Mouse (Mus musculus) liver, embryonic 16.5 days (tissue): ENCODE data around the gene Fndc9. TPM values are rescaled to one million over a fixed set of nuclear protein-coding genes. Genes with fewer than 3 reads are reported as not detected.

Experiments used
- ATAC-seq: fragments of 200-750 bp; cut with Nextera tagmentation; 2 replicates; pipeline ENCODE4 v1.8.0; 2017; ENCODE audit warnings: low read depth, mild to moderate bottlenecking, moderate number of reproducible peaks, moderate library complexity
- H3K27ac ChIP-seq: fragments of 300-500 bp; sonication (generic); 2 replicates; pipeline ENCODE4 v1.5.1; 2014; ENCODE audit warnings: mild to moderate bottlenecking, low read length
- H3K27me3 ChIP-seq: fragments of 300-500 bp; sonication (generic); 2 replicates; pipeline ENCODE4 v1.6.1; 2014; ENCODE audit warnings: low read depth, low read length, mixed read lengths; ENCODE audit not compliant: control insufficient read depth, insufficient read depth
- H3K36me3 ChIP-seq: fragments of 300-500 bp; sonication (generic); 2 replicates; pipeline ENCODE4 v1.6.1; 2014; ENCODE audit warnings: mild to moderate bottlenecking; ENCODE audit not compliant: control insufficient read depth, insufficient read depth
- H3K4me1 ChIP-seq: fragments of 300-500 bp; sonication (generic); 2 replicates; pipeline ENCODE4 v1.6.1; 2014; ENCODE audit warnings: low read depth, low read length, mixed read lengths; ENCODE audit not compliant: control insufficient read depth
- H3K4me2 ChIP-seq: fragments of 300-500 bp; sonication (generic); 2 replicates; pipeline ENCODE4 v1.6.1; 2014; ENCODE audit warnings: low read depth, low read length, mixed read lengths
- H3K4me3 ChIP-seq: fragments of 300-500 bp; sonication (generic); 2 replicates; pipeline ENCODE4 v1.5.1; 2014; ENCODE audit warnings: low read depth, mild to moderate bottlenecking, low read length
- H3K9ac ChIP-seq: fragments of 300-500 bp; sonication (generic); 2 replicates; pipeline ENCODE4 v1.6.1; 2014; ENCODE audit warnings: low read depth, low read length
- H3K9me3 ChIP-seq: fragments of 300-500 bp; sonication (generic); replicated peaks from 2 replicates; pipeline ENCODE4 v1.6.1; 2016; ENCODE audit warnings: low read length; ENCODE audit not compliant: control insufficient read depth
- WGBS: fragments of 180-500 bp; shearing (Covaris S2); extraction: QIAGEN DNeasy Blood & Tissue Kit; methylation state at CpG from one replicate; pipeline ENCODE4 v1.1.7; 2014; ENCODE audit not compliant: insufficient replicate concordance; 5-methylcytosine and 5-hydroxymethylcytosine counted together
- polyA plus RNA-seq: library from polyadenylated mRNA; unstranded; fragments of >200 nt; fragmentation: Nextera tagmentation; extraction: Ambion mirVana; gene quantifications from 2 replicates; pipeline ENCODE4 v1.2.1, GENCODE M21; 2015

Gene Fndc9
- polyA plus RNA-seq, 1 experiment from 2014 or later, result not detected

GRCm38 (mm10) chr11:46278140-46278539 is 42.8 kb downstream of the Fndc9 start:
- Histone ChIP-seq H3K4me2 (no peak overlapping the region), H3K4me1 (no peaks in the 10 kb centered on the region), H3K36me3 (no peaks in the 10 kb centered on the region), H3K4me3 (no peak overlapping the region), H3K27ac (no peak overlapping the region), H3K27me3 (no peaks in the 10 kb centered on the region), H3K9me3 (no peaks in the 10 kb centered on the region), H3K9ac (no peak overlapping the region)
- WGBS, result 83% methylated on average over 5 of the region's 5 CpGs
- ATAC-seq, result no peak

GRCm38 (mm10) chr11:46278709-46279108 is 43.4 kb downstream of the Fndc9 start:
- Histone ChIP-seq H3K27ac (no peak overlapping the region), H3K36me3 (no peaks in the 10 kb centered on the region), H3K9ac (no peak overlapping the region), H3K9me3 (no peaks in the 10 kb centered on the region), H3K4me3 (no peak overlapping the region), H3K27me3 (no peaks in the 10 kb centered on the region), H3K4me1 (no peaks in the 10 kb centered on the region), H3K4me2 (no peak overlapping the region)
- 80% methylated on average over 12 of the region's 12 CpGs for WGBS
- ATAC-seq, result no peak

GRCm38 (mm10) chr11:46282612-46283011 is 47.3 kb downstream of the Fndc9 start:
- H3K27me3 ChIP-seq, result no peaks in the 10 kb centered on the region
- H3K9me3 ChIP-seq, result no peaks in the 10 kb centered on the region
- 77% methylated on average over 5 of the region's 5 CpGs for WGBS
- H3K4me2 ChIP-seq, result no peak overlapping the region
- no peak overlapping the region for H3K9ac ChIP-seq
- ATAC-seq, result no peak
- H3K4me3 ChIP-seq, result no peak overlapping the region
- no peak overlapping the region for H3K27ac ChIP-seq
- H3K4me1 ChIP-seq, result no peaks in the 10 kb centered on the region; the same call in 1 of the 2 replicates
- no peaks in the 10 kb centered on the region for H3K36me3 ChIP-seq

DNA sequence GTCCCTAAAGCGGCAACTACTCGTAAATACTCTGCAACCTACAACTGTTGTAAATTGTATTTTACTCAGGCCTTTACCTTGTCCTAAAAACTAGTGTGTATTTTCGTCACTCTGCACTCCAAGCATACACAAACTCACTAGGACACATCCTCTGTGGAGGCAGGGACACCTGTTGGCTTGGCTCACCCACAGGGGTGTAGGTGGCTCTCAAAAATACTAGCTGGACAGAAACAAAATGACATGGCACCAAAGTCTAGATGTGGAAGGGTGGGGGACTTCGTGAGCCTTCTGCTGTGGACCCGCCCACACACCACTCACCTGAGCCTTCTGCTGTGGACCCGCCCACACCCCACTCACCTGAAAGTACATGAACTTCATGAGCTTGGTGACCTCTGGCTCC is 48.5 kb downstream of the Fndc9 start:
- H3K36me3 ChIP-seq, result no peaks in the 10 kb centered on the region
- no peak overlapping the region for H3K27ac ChIP-seq
- ATAC-seq, result no peak
- no peaks in the 10 kb centered on the region for H3K9me3 ChIP-seq
- no peaks in the 10 kb centered on the region; the same call in 1 of the 2 replicates for H3K4me1 ChIP-seq
- no peak overlapping the region for H3K4me3 ChIP-seq
- no peaks in the 10 kb centered on the region for H3K27me3 ChIP-seq
- no peak overlapping the region for H3K9ac ChIP-seq
- 66% methylated on average over 6 of the region's 6 CpGs for WGBS
- H3K4me2 ChIP-seq, result no peak overlapping the region

DNA sequence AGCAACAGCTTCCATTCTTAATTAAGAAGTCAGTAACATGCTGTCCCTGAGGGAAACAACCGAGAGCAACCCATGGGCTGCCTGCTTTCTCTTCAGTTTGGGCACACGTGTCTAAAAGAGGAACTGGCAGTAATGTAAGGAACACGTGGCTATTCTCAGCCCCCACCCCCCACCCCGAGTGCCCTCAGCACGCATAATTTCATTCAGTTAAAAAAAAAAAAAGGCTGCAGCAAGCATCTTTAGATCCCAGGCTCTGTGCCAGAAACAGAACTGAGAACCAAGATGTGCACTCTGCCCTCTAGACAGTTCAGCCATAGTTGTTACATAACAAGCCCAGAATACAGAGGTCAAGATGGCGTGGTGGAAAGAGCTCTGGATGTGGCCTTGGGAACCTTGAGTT is 51.5 kb downstream of the Fndc9 start:
- no peak for ATAC-seq
- no peaks in the 10 kb centered on the region for H3K36me3 ChIP-seq
- no peak overlapping the region for H3K27ac ChIP-seq
- WGBS, result 13% methylated on average over 6 of the region's 6 CpGs
- no peaks in the 10 kb centered on the region for H3K27me3 ChIP-seq
- H3K9ac ChIP-seq, result no peak overlapping the region
- no peaks in the 10 kb centered on the region for H3K9me3 ChIP-seq
- H3K4me1 ChIP-seq, result no peaks in the 10 kb centered on the region; the same call in 1 of the 2 replicates
- H3K4me2 ChIP-seq, result no peak overlapping the region
- no peak overlapping the region for H3K4me3 ChIP-seq

- Histone ChIP-seq H3K9ac (no peak overlapping the region), H3K27me3 (no peaks in the 10 kb centered on the region), H3K4me1 (no peaks in the 10 kb centered on the region; the same call in 1 of the 2 replicates), H3K4me2 (no peak overlapping the region), H3K9me3 (no peaks in the 10 kb centered on the region), H3K36me3 (no peaks in the 10 kb centered on the region), H3K4me3 (no peak overlapping the region), H3K27ac (no peak overlapping the region)
- WGBS, result 68% methylated on average over 5 of the region's 5 CpGs
- ATAC-seq, result no peak
Observed at GRCm38 (mm10) chr11:46288091-46288490, 52.8 kb downstream of the Fndc9 start.

DNA sequence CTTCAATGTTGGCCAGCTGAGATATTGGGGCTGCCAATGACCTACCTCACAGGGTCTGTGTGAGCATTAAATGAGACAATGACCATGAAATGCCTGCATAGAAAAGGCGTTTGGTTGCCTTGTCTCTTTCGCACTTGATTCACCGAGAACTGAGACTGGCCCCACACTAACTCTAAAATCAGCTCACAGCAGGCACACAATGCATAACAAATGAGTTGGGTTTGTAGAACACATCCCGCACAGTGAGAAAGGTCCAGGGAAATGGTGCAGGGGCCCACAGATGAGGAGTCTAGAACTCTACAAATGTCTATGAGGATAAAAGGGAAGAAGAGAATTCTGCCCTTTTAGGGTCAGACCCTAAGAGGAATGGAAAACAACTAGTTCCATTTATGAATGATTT is 53.7 kb downstream of the Fndc9 start:
- no peak overlapping the region for H3K27ac ChIP-seq
- H3K9ac ChIP-seq, result no peak overlapping the region
- H3K36me3 ChIP-seq, result no peaks in the 10 kb centered on the region
- H3K4me2 ChIP-seq, result no peak overlapping the region
- H3K9me3 ChIP-seq, result no peaks in the 10 kb centered on the region
- no peaks in the 10 kb centered on the region; the same call in 1 of the 2 replicates for H3K4me1 ChIP-seq
- no peak for ATAC-seq
- 75% methylated on average over 4 of the region's 4 CpGs for WGBS
- no peak overlapping the region for H3K4me3 ChIP-seq
- H3K27me3 ChIP-seq, result no peaks in the 10 kb centered on the region

Other genes starting within 250 kb of the Fndc9 start
- gene Gm12166, start 183.2 kb upstream of the Fndc9 start, polyA plus RNA-seq, result 2.9 and 4.1 TPM in 2 replicates
- 0.92 and 1.4 TPM in 2 replicates for gene Adam19, start 179.5 kb upstream of the Fndc9 start, polyA plus RNA-seq
- gene Nipal4, start 69.0 kb upstream of the Fndc9 start, polyA plus RNA-seq, result 0.04 and 0.07 TPM in 2 replicates
- 4.6 and 5.7 TPM in 2 replicates for gene Cyfip2, start 77.3 kb downstream of the Fndc9 start, polyA plus RNA-seq
- 0.09 and 0.12 TPM in 2 replicates for gene Itk, start 154.0 kb downstream of the Fndc9 start, polyA plus RNA-seq
- gene Fam71b, start 161.0 kb downstream of the Fndc9 start, polyA plus RNA-seq, result 0.04 TPM in 1 of 2 replicates, not detected in the other
- 44.8 and 49.7 TPM in 2 replicates for gene Med7, start 201.4 kb downstream of the Fndc9 start, polyA plus RNA-seq
- gene Havcr2, start 219.4 kb downstream of the Fndc9 start, polyA plus RNA-seq, result 0.38 and 0.39 TPM in 2 replicates